Mouse (Mus musculus): ENCODE results near the gene Clns1a. TPM values are rescaled to one million over a fixed set of nuclear protein-coding genes. Genes with fewer than 3 reads are reported as not detected.

The Clns1a gene
- total and polyA plus RNA-seq, 2 experiments from 2014 or later, result 107 to 178 TPM

DNA sequence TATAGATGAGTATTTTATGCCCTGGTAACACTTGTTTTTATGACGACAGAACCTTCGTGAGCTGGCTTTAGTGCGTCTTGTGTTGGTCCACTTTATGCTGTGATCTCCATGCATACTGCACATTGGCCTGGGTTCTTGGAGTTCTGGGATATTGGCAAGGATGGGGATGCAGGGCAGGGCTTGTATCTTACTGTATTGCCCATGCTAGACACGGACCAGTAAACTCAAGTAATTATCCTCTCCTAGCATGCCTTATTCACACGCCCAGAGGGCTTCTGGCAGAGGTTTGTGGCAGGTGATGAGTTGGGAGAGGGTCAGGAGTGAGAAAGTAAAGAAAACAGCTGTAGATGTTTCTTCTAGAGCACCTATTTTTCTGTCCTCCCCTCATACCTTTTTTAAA is 18.2 kb downstream of the Clns1a start:
- H3K27ac ChIP-seq (ENCODE audit: low read depth, low read length), result no peak overlapping the region
- no peak for TF ChIP-seq CTCF (IDR thresholded peaks at IDR 0.05; ENCODE audit: low read depth)
- no peak overlapping the region for H3K4me2 ChIP-seq (ENCODE audit: low read depth)
- H3K36me3 ChIP-seq (ENCODE audit: insufficient read depth), result peaks cover 68% of the 10 kb centered on the region
- no peaks in the 10 kb centered on the region for H3K4me1 ChIP-seq (ENCODE audit: insufficient read depth)
- no peak overlapping the region for H3K4me3 ChIP-seq (ENCODE audit: low read depth, low read length)
- no peak overlapping the region for H3K9ac ChIP-seq
- WGBS, result 96% methylated on average over 5 of the region's 5 CpGs
- no peaks in the 10 kb centered on the region for H3K27me3 ChIP-seq (ENCODE audit: insufficient read depth, low read length)
- no peak for DNase-seq
- no peak for ATAC-seq
- 0 out of 2 replicates have a peak, but pooled peaks cover 5% of the 10 kb centered on the region for H3K9me3 ChIP-seq (ENCODE audit: low read length)

DNA sequence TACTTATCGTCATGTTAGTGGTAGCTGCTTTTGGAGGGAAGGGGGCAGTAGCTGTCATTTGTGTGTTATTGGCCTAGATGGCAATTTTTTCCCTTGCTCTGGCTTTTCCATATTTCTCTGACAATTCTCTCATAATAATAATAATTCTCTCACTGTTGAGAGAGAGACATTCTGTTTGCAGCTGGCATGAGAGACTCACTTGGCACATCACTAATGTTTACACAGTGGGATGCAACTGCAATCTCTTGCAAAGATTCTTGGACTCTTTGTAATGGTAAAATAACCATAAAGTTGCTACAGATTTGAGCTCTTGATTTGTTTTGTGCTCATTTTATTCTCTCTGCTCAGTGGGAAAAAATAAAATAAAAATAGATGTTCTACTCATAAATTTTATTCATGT is 20.9 kb downstream of the Clns1a start:
- no peak for TF ChIP-seq CTCF (IDR thresholded peaks at IDR 0.05; ENCODE audit: low read depth)
- DNase-seq, result no peak
- peaks cover 62% of the 10 kb centered on the region for H3K36me3 ChIP-seq (ENCODE audit: insufficient read depth)
- H3K4me1 ChIP-seq (ENCODE audit: insufficient read depth), result no peaks in the 10 kb centered on the region
- 84% methylated on average over 1 of the region's 1 CpGs for WGBS
- 0 out of 2 replicates have a peak, but pooled peaks cover 5% of the 10 kb centered on the region for H3K9me3 ChIP-seq (ENCODE audit: low read length)
- H3K9ac ChIP-seq, result no peak overlapping the region
- no peak overlapping the region for H3K27ac ChIP-seq (ENCODE audit: low read depth, low read length)
- H3K4me3 ChIP-seq (ENCODE audit: low read depth, low read length), result no peak overlapping the region
- no peak overlapping the region for H3K4me2 ChIP-seq (ENCODE audit: low read depth)
- no peaks in the 10 kb centered on the region for H3K27me3 ChIP-seq (ENCODE audit: insufficient read depth, low read length)
- no peak for ATAC-seq

DNA sequence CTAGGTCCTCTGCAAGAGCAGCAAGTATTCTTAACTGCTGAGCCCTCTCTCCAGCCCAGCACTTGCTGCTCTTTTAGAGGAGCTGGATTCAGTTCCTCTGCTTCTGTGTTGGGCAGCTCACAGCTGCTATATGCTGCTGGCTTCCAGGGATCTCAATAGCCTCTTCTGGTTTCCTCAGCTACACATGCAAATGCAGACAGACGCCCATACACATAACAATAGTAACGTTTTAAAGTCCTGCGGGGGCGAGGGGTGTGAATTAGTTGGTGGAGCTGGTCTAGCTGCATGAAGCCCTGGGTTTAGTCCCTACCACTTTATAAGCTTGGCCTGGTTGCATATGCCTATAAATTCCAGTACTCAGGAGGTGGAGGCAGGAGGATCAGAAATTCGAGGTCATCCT is 22.6 kb downstream of the Clns1a start:
- no peaks in the 10 kb centered on the region for H3K4me1 ChIP-seq (ENCODE audit: insufficient read depth)
- no peak overlapping the region for H3K4me3 ChIP-seq (ENCODE audit: low read depth, low read length)
- no peak for DNase-seq
- H3K36me3 ChIP-seq (ENCODE audit: insufficient read depth), result peaks cover 51% of the 10 kb centered on the region
- H3K9ac ChIP-seq, result no peak overlapping the region
- no peak overlapping the region for H3K4me2 ChIP-seq (ENCODE audit: low read depth)
- TF ChIP-seq CTCF (IDR thresholded peaks at IDR 0.05; ENCODE audit: low read depth), result no peak
- no peaks in the 10 kb centered on the region for H3K27me3 ChIP-seq (ENCODE audit: insufficient read depth, low read length)
- ATAC-seq, result no peak
- H3K9me3 ChIP-seq (ENCODE audit: low read length), result 0 out of 2 replicates have a peak, but pooled peaks cover 5% of the 10 kb centered on the region
- 76% methylated on average over 5 of the region's 5 CpGs for WGBS
- H3K27ac ChIP-seq (ENCODE audit: low read depth, low read length), result no peak overlapping the region

DNA sequence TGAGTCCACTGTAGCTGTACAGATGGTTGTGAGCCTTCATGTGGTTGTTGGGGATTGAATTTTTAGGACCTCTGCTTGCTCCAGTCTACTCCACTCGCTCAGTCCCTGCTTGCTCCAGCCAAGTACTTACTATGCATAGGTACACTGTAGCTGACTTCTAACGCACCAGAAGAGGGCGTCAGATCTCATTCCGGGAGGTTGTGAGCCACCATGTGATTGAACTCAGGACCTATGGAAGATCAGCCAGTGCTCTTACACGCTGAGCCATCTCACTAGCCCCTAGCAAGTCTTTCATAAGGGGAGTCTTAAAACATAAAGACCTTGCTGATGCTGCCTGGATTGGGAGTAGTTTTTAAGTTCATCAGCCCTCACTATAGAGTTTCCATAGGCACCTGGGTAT is 23.7 kb downstream of the Clns1a start:
- WGBS, result 85% methylated on average over 5 of the region's 5 CpGs
- Histone ChIP-seq H3K27me3 (ENCODE audit: insufficient read depth, low read length) (no peaks in the 10 kb centered on the region), H3K27ac (ENCODE audit: low read depth, low read length) (no peak overlapping the region), H3K9me3 (ENCODE audit: low read length) (no peaks in the 10 kb centered on the region), H3K9ac (no peak overlapping the region), H3K4me3 (ENCODE audit: low read depth, low read length) (no peak overlapping the region), H3K4me1 (ENCODE audit: insufficient read depth) (no peaks in the 10 kb centered on the region), H3K36me3 (ENCODE audit: insufficient read depth) (peaks cover 40% of the 10 kb centered on the region), H3K4me2 (ENCODE audit: low read depth) (no peak overlapping the region)
- no peak for DNase-seq
- TF ChIP-seq CTCF (IDR thresholded peaks at IDR 0.05; ENCODE audit: low read depth), result no peak
- ATAC-seq, result no peak

DNA sequence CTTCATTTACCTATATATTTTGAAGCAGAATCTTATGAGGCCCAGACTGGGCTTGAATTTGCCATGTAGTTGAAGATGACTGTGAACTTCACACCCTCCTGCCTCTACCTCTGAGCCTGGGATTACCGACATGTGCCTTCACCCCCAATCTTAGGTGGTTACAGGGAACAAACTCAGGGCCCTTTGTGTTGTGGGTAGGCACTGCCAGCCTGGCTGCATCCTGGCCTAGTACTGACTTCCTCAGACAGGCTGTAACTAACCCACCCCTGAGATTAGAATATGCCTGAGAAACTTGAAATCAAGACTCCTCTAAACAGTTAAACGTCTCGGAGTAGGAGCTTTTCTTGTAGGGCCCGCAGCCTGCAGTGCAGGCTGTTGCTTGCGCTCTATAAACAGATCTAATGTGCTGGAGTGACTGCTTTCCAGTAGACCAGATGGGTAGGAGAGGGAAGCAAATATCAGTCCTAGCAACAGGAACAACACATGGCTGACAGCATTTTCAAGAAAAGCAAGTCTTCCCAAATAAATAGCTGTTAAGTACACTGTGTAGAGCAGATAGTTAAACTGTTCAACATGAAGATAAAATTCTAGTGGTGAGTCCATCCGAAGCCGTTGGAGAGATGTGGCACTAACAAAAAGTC is 26.0 kb downstream of the Clns1a start:
- WGBS, result 71% methylated on average over 7 of the region's 7 CpGs
- Histone ChIP-seq H3K27me3 (ENCODE audit: insufficient read depth, low read length) (no peaks in the 10 kb centered on the region), H3K4me3 (ENCODE audit: low read depth, low read length) (no peak overlapping the region), H3K36me3 (ENCODE audit: insufficient read depth) (peaks cover 28% of the 10 kb centered on the region), H3K27ac (ENCODE audit: low read depth, low read length) (no peak overlapping the region), H3K4me2 (ENCODE audit: low read depth) (no peak overlapping the region), H3K4me1 (ENCODE audit: insufficient read depth) (no peaks in the 10 kb centered on the region), H3K9ac (no peak overlapping the region), H3K9me3 (ENCODE audit: low read length) (no peaks in the 10 kb centered on the region)
- peak; percentile 64 for DNase-seq
- no peak for TF ChIP-seq CTCF (IDR thresholded peaks at IDR 0.05; ENCODE audit: low read depth)
- peak; percentile 92 for ATAC-seq

DNA sequence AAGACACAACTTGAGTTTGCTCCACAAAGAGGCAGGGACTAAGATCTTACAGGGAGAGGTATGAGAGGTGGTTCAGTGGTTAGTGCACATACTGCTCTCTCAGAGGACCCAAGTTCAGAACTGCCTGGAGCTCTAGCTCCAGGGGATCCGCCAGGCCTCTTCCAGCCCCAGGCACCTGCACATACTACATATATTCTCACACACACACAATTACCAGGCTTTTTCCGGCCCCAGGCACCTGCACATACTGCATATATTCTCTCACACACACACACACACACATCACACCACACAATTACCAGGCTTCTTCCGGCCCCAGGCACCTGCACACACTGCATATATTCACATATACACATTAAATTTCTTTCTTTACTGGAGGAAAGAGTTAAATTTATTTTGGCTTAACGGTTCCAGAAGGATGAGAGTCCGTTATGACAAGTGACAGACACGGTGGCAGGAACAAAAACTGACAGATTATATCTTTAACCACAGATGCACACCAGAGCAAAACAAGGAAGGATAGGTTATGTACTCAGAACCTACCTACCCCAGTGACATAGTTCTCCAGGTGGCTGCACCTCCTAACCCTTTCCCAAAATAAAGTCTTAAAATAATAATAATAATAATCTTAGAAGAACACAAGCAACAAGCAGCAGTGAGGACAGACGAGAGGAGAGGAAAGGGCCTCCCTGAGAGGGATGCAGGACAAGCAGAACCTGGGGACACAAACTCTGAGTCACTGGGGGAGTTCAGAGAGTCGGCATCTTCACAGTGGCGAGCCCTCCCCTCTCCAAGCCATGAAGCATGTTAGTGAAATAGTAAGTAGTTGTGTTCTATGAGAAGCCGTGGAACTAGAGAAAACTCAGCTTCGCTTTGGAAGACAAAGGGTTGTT is 27.5 kb downstream of the Clns1a start:
- DNase-seq, result no peak
- Histone ChIP-seq H3K9ac (no peak overlapping the region), H3K4me1 (ENCODE audit: insufficient read depth) (no peaks in the 10 kb centered on the region), H3K4me3 (ENCODE audit: low read depth, low read length) (no peak overlapping the region), H3K27ac (ENCODE audit: low read depth, low read length) (no peak overlapping the region), H3K36me3 (ENCODE audit: insufficient read depth) (peaks cover 14% of the 10 kb centered on the region), H3K4me2 (ENCODE audit: low read depth) (no peak overlapping the region), H3K9me3 (ENCODE audit: low read length) (no peaks in the 10 kb centered on the region), H3K27me3 (ENCODE audit: insufficient read depth, low read length) (no peaks in the 10 kb centered on the region)
- no peak for ATAC-seq
- no peak for TF ChIP-seq CTCF (IDR thresholded peaks at IDR 0.05; ENCODE audit: low read depth)
- 78% methylated on average over 11 of the region's 11 CpGs for WGBS

DNA sequence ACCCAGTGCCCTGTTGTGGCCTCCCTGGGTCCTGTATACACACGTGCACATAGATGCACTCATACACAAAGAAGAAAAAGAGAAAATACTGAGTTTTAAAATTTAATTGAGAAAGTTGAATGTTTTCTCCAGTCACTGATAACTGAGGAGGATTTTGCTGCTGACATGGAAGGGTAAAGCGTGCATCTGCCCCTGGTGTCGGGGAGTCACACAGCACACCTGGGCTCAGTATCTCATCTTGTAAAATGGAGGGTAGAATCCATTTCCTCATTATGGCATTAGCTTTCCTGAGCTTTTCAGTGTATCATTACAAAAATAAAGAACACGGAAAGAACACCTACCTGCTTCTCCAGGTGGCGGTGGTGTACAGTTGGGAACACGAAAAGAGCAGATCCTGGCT is 29.0 kb downstream of the Clns1a start:
- DNase-seq, result no peak
- H3K36me3 ChIP-seq (ENCODE audit: insufficient read depth), result 0 out of 2 replicates have a peak, but pooled peaks cover 4% of the 10 kb centered on the region
- H3K27me3 ChIP-seq (ENCODE audit: insufficient read depth, low read length), result no peaks in the 10 kb centered on the region
- TF ChIP-seq CTCF (IDR thresholded peaks at IDR 0.05; ENCODE audit: low read depth), result no peak
- H3K4me3 ChIP-seq (ENCODE audit: low read depth, low read length), result no peak overlapping the region
- no peak overlapping the region for H3K4me2 ChIP-seq (ENCODE audit: low read depth)
- 94% methylated on average over 6 of the region's 6 CpGs for WGBS
- no peaks in the 10 kb centered on the region for H3K4me1 ChIP-seq (ENCODE audit: insufficient read depth)
- ATAC-seq, result no peak
- no peak overlapping the region for H3K27ac ChIP-seq (ENCODE audit: low read depth, low read length)
- H3K9ac ChIP-seq, result no peak overlapping the region
- no peaks in the 10 kb centered on the region for H3K9me3 ChIP-seq (ENCODE audit: low read length)
